Mouse (Mus musculus): ENCODE measurements around the gene Mthfsl.
"Not testable (repeated sequence)": the region's sequence is repeated elsewhere in the genome, so short reads cannot be mapped to it uniquely, and the experiment has no call there.

DNA sequence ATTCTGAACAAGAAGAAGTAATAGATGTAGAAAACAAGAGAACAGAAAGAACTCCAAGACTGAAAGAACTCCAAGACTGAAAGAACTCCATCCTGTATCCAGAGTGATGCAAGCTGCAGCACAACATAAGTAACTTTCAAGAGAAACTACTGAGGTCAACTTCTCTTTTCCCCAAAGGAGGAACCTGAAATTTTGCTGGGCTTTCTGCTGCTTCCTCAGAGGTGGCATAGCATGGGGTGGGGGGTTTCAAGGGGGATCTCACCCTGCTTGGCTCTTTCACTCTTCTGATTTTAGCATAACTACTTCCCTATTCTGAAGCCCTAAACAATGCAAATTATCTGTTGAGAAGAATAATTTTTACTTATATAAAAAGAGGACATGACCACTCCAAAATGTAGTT is 15.2 kb upstream of the Mthfsl start:
- TF ChIP-seq CTCF (IDR thresholded peaks at IDR 0.05; ENCODE audit: low read depth, low read length); POLR2A (IDR thresholded peaks at IDR 0.05; ENCODE audit: insufficient read depth, low read length); EP300 (IDR thresholded peaks at IDR 0.05; ENCODE audit: insufficient read depth, low read depth, low read length): not testable (repeated sequence)

All from ES-Bruce4 (cell line).